Mouse (Mus musculus) neural tube, embryonic 12.5 days (tissue): ENCODE data around the gene Usp39. TPM values are rescaled to one million over a fixed set of nuclear protein-coding genes. Genes with fewer than 3 reads are reported as not detected.

Source experiments
- ATAC-seq: fragments of 200-750 bp; cut with Nextera tagmentation; 2 replicates; pipeline ENCODE4 v1.8.0; 2017; ENCODE audit warnings: low read depth, mild to moderate bottlenecking, moderate TSS enrichment, moderate library complexity; ENCODE audit not compliant: low FRiP score
- H3K27ac ChIP-seq: fragments of 300-500 bp; sonication (generic); 2 replicates; pipeline ENCODE4 v1.5.1; 2016
- H3K27me3 ChIP-seq: fragments of 300-500 bp; sonication (generic); replicated peaks from 2 replicates; pipeline ENCODE4 v1.6.1; 2016; ENCODE audit warnings: mild to moderate bottlenecking
- H3K36me3 ChIP-seq: fragments of 300-500 bp; sonication (generic); 2 replicates; pipeline ENCODE4 v1.6.1; 2016; ENCODE audit warnings: mild to moderate bottlenecking
- H3K4me1 ChIP-seq: fragments of 300-500 bp; sonication (generic); 2 replicates; pipeline ENCODE4 v1.6.1; 2016
- H3K4me2 ChIP-seq: fragments of 300-500 bp; sonication (generic); replicated peaks from 2 replicates; pipeline ENCODE4 v1.6.1; 2016; ENCODE audit warnings: mild to moderate bottlenecking
- H3K4me3 ChIP-seq: fragments of 300-500 bp; sonication (generic); 2 replicates; pipeline ENCODE4 v1.5.1; 2016
- H3K9ac ChIP-seq: fragments of 300-500 bp; sonication (generic); 2 replicates; pipeline ENCODE4 v1.6.1; 2016; ENCODE audit warnings: mild to moderate bottlenecking
- H3K9me3 ChIP-seq: fragments of 300-500 bp; sonication (generic); 2 replicates; pipeline ENCODE4 v1.6.1; 2016; ENCODE audit warnings: mild to moderate bottlenecking
- WGBS: fragments of 180-500 bp; shearing (Covaris S2); methylation state at CpG from one replicate; pipeline ENCODE4 v1.1.7; 2016; 5-methylcytosine and 5-hydroxymethylcytosine counted together
- polyA plus RNA-seq: library from polyadenylated mRNA; unstranded; fragments of >200 nt; fragmentation: Nextera tagmentation; extraction: Ambion mirVana; gene quantifications from 2 replicates; pipeline ENCODE4 v1.2.1, GENCODE M21; 2016

Usp39 gene
- polyA plus RNA-seq, 1 experiment from 2014 or later: 63.7 TPM

DNA sequence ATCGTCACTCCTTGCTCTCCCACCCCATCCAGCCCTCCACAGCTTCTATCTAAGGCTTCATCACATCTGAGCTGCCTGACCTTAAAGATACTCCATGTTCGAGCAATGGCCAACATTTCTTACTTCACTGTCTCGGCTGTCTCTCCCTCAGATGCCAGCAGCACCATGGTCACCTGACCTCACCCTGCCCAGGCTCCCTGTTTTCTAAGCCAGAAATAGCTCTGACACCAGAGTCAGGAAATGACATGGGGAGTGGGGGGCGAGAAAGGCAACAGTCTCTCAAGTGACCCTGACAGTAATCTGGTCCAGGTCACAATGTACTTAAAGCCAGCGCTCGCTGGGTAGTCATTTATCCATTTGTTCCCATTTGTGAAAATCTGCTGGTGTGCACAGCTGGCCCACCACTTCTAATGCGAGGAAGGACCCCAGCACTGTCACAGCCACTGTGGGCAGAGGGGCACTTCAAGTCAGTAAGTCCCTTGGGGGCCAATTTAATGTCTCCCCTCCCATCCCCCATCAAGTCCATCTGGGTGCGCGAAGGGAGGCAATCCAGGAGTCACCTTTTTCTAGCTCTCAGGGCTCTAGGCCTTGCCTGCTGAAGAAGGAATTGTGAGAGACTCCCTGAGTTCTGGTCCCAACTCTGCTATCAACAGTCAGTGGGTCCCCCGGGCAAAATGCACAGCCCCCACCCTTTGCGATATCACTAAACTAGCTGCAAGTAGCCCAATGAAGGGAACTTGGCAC lies 31.7 kb downstream of the Usp39 start:
- no peaks in the 10 kb centered on the region for H3K9me3 ChIP-seq
- no peaks in the 10 kb centered on the region for H3K4me1 ChIP-seq
- no peaks in the 10 kb centered on the region for H3K27me3 ChIP-seq
- peaks cover 34% of the 10 kb centered on the region for H3K36me3 ChIP-seq
- no peak overlapping the region for H3K9ac ChIP-seq
- no peak overlapping the region for H3K4me3 ChIP-seq
- no peak for ATAC-seq
- no peak overlapping the region for H3K27ac ChIP-seq
- no peak overlapping the region for H3K4me2 ChIP-seq
- 88% methylated on average over 11 of the region's 11 CpGs for WGBS

- Histone ChIP-seq H3K27ac (no peak overlapping the region), H3K4me1 (no peaks in the 10 kb centered on the region), H3K9ac (no peak overlapping the region), H3K27me3 (no peaks in the 10 kb centered on the region), H3K36me3 (peaks cover 24% of the 10 kb centered on the region), H3K4me2 (no peak overlapping the region), H3K4me3 (no peak overlapping the region), H3K9me3 (no peaks in the 10 kb centered on the region)
- ATAC-seq: no peak
- 92% methylated on average over 3 of the region's 3 CpGs for WGBS
These were observed 32.8 kb downstream of the Usp39 start for GRCm38 (mm10) chr6:72312198-72312597.

DNA sequence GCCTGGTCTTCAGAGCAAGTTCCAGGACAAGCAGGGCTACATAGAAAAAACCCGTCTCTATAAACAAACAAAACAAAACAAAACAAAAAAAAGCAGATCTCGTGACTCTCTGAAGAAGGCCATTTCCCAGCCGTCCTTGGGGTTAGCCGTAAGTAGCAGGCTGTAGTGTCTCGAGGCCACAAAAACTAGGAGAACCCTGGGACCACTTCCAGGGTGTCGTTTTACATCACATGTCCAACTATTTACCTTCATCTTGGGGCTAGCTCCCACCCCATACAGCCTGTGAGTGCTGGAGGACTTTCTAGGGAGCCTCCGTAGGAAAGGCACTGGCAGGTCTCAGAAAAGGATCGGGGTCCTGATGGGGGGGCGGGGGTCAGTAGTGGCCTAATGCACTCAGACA lies 41.5 kb downstream of the Usp39 start:
- no peaks in the 10 kb centered on the region for H3K36me3 ChIP-seq
- no peak overlapping the region for H3K27ac ChIP-seq
- no peak overlapping the region for H3K4me2 ChIP-seq

DNA sequence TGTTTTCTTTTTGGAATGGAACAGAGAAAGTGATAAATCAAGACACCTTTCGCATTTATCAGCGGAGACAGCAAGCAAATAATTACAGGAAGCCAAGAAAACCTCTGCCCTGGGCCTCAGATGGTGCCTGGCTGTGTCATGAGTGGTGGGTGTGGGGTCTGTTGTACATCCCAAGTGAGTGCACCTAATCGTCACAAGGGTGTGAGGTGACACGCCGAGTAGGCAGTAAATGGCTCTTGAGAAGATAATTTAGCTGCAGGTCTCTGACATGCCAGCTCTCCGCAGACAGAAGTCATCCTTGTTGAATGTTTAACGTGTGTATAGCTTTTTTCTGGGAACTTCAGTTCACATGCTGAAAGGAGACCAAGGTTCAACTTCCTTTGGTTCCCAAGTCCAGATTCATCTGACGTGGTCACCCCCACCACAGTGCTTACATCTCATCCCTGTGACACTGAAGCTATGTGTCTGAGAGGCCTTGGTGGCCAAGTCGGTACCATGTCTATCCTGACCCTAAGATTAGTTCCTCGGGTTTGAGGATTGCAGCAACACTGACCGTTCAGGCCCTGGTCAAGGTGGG lies 42.5 kb downstream of the Usp39 start:
- no peak for ATAC-seq
- Histone ChIP-seq H3K4me3 (no peak overlapping the region), H3K27ac (no peak overlapping the region), H3K27me3 (no peaks in the 10 kb centered on the region), H3K9me3 (no peaks in the 10 kb centered on the region), H3K4me1 (no peaks in the 10 kb centered on the region), H3K36me3 (no peaks in the 10 kb centered on the region), H3K4me2 (no peak overlapping the region), H3K9ac (no peak overlapping the region)
- 83% methylated on average over 11 of the region's 11 CpGs for WGBS

More for the DNA sequence above, 41.5 kb downstream of the Usp39 start:
- no peaks in the 10 kb centered on the region for H3K9me3 ChIP-seq
- no peak overlapping the region for H3K4me3 ChIP-seq
- WGBS: 53% methylated on average over 9 of the region's 9 CpGs
- no peaks in the 10 kb centered on the region for H3K27me3 ChIP-seq
- no peak for ATAC-seq
- H3K4me1 ChIP-seq: no peaks in the 10 kb centered on the region
- no peak overlapping the region for H3K9ac ChIP-seq

GRCm38 (mm10) chr6:72297825-72298224 lies 47.2 kb downstream of the Usp39 start:
- WGBS: 78% methylated on average over 3 of the region's 3 CpGs

GRCm38 (mm10) chr6:72292972-72293651 lies 51.9 kb downstream of the Usp39 start:
- no peak overlapping the region for H3K4me2 ChIP-seq
- no peaks in the 10 kb centered on the region for H3K4me1 ChIP-seq
- H3K27me3 ChIP-seq: no peaks in the 10 kb centered on the region
- ATAC-seq: no peak
- 83% methylated on average over 12 of the region's 12 CpGs for WGBS
- H3K36me3 ChIP-seq: no peaks in the 10 kb centered on the region
- H3K9me3 ChIP-seq: no peaks in the 10 kb centered on the region
- H3K9ac ChIP-seq: no peak overlapping the region
- no peak overlapping the region for H3K4me3 ChIP-seq
- no peak overlapping the region for H3K27ac ChIP-seq

More at GRCm38 (mm10) chr6:72297825-72298224, 47.2 kb downstream of the Usp39 start:
- H3K9me3 ChIP-seq: no peaks in the 10 kb centered on the region
- no peaks in the 10 kb centered on the region for H3K4me1 ChIP-seq
- H3K27me3 ChIP-seq: no peaks in the 10 kb centered on the region
- no peak for ATAC-seq
- no peak overlapping the region for H3K9ac ChIP-seq
- H3K36me3 ChIP-seq: no peaks in the 10 kb centered on the region
- H3K4me2 ChIP-seq: no peak overlapping the region
- H3K4me3 ChIP-seq: no peak overlapping the region
- H3K27ac ChIP-seq: no peak overlapping the region

DNA sequence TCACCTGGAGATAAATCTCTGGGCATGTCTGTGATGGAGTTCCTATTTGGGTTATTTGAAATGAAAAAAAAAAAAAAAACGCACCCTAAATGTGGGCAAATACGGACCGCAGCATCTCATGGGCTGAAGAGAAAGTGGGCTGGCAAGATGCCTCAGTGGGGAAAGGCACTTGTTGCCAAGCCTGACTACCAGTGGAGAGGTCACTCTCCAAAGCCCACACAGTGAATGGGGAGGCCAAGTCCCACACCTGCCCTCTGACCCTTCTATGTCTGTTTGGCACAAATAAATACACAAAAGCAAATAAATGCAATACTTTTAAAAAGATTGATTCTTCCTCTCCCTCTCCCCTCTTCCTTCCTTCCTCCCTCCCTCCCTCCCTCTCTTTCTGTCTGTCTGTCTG lies 55.5 kb downstream of the Usp39 start:
- no peaks in the 10 kb centered on the region for H3K4me1 ChIP-seq
- no peaks in the 10 kb centered on the region for H3K9me3 ChIP-seq
- ATAC-seq: no peak
- no peak overlapping the region for H3K4me2 ChIP-seq
- no peak overlapping the region for H3K9ac ChIP-seq
- H3K36me3 ChIP-seq: no peaks in the 10 kb centered on the region
- no peaks in the 10 kb centered on the region for H3K27me3 ChIP-seq
- H3K4me3 ChIP-seq: no peak overlapping the region
- 81% methylated on average over 3 of the region's 3 CpGs for WGBS
- H3K27ac ChIP-seq: no peak overlapping the region

- H3K27ac ChIP-seq: no peak overlapping the region
- 27% methylated on average over 4 of the region's 4 CpGs for WGBS
- H3K4me2 ChIP-seq: no peak overlapping the region
- no peaks in the 10 kb centered on the region for H3K9me3 ChIP-seq
- no peak overlapping the region for H3K9ac ChIP-seq
- H3K27me3 ChIP-seq: no peaks in the 10 kb centered on the region
- H3K4me1 ChIP-seq: no peaks in the 10 kb centered on the region
- no peak overlapping the region for H3K4me3 ChIP-seq
- no peaks in the 10 kb centered on the region for H3K36me3 ChIP-seq
- no peak for ATAC-seq
These were observed 61.1 kb downstream of the Usp39 start for GRCm38 (mm10) chr6:72283914-72284313.

DNA sequence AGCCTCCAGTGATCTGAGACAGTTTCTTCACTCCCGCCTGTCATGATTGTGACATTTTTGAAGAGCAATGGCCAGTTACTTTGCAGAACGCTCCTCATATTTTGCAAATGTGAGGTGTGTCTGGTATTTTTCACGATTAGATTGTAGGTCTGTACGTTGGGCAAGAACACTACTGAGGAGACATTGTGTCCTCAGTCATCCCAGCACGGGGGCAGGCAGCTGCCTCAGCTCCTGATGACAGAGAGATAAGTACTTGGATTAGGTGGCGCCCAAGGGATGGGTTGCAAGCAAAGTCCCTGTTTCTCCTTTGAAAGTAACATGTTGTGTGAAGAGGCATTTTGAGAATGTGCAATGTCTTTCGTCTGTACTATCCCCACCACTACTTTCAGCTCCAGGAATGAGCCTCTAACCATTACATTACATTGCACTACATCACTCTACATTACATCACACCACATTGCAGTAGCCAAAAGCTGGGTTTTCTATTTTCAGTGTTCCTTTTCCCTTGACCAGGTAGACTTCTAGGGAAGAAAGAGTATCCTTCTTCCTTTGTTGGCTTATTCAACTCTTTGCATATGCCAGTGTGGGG lies 64.5 kb downstream of the Usp39 start:
- H3K4me1 ChIP-seq: no peaks in the 10 kb centered on the region
- WGBS: 80% methylated on average over 7 of the region's 7 CpGs
- no peak for ATAC-seq
- no peak overlapping the region for H3K27ac ChIP-seq
- no peak overlapping the region for H3K4me2 ChIP-seq
- H3K36me3 ChIP-seq: no peaks in the 10 kb centered on the region
- H3K9ac ChIP-seq: no peak overlapping the region
- H3K4me3 ChIP-seq: no peak overlapping the region
- no peaks in the 10 kb centered on the region for H3K27me3 ChIP-seq
- H3K9me3 ChIP-seq: no peaks in the 10 kb centered on the region

- 92% methylated on average over 7 of the region's 7 CpGs for WGBS
- H3K4me2 ChIP-seq: no peak overlapping the region
These were observed 65.5 kb downstream of the Usp39 start for GRCm38 (mm10) chr6:72279505-72279904.

DNA sequence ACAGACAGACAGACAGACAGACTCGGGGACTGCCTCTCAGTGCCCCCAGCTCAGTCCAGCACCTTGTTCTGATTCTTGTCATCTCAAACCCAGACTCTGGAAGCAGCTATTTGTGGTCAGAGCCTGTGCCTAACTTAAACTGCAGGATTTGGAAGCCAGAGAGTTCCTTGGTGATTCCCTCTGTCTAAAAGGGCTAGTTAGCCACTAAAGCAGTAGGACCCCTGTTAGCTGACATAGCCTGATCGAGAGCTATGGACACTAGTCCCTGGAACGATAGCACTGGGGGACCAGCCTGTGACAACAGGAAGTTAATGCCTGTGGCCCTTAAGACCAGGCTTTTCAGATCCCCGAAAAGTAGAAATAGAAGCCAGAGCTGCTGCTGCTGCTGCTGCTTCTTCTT lies 66.1 kb downstream of the Usp39 start:
- H3K4me3 ChIP-seq: no peak overlapping the region
- no peaks in the 10 kb centered on the region for H3K9me3 ChIP-seq
- H3K27ac ChIP-seq: no peak overlapping the region
- ATAC-seq: no peak
- H3K27me3 ChIP-seq: no peaks in the 10 kb centered on the region
- H3K36me3 ChIP-seq: no peaks in the 10 kb centered on the region
- H3K4me2 ChIP-seq: no peak overlapping the region
- H3K4me1 ChIP-seq: no peaks in the 10 kb centered on the region
- 70% methylated on average over 4 of the region's 4 CpGs for WGBS
- H3K9ac ChIP-seq: no peak overlapping the region

More at GRCm38 (mm10) chr6:72279505-72279904, 65.5 kb downstream of the Usp39 start:
- no peak for ATAC-seq
- H3K9me3 ChIP-seq: no peaks in the 10 kb centered on the region
- no peaks in the 10 kb centered on the region for H3K36me3 ChIP-seq
- no peaks in the 10 kb centered on the region for H3K27me3 ChIP-seq
- H3K9ac ChIP-seq: no peak overlapping the region
- no peak overlapping the region for H3K27ac ChIP-seq
- no peaks in the 10 kb centered on the region for H3K4me1 ChIP-seq
- H3K4me3 ChIP-seq: no peak overlapping the region

- no peaks in the 10 kb centered on the region for H3K27me3 ChIP-seq
- H3K27ac ChIP-seq: no peak overlapping the region
- no peak overlapping the region for H3K9ac ChIP-seq
- no peak overlapping the region for H3K4me2 ChIP-seq
- H3K4me3 ChIP-seq: no peak overlapping the region
- H3K9me3 ChIP-seq: no peaks in the 10 kb centered on the region
- 80% methylated on average over 9 of the region's 9 CpGs for whole genome bisulfite sequencing
- no peaks in the 10 kb centered on the region for H3K4me1 ChIP-seq
- no peak for ATAC-seq
- H3K36me3 ChIP-seq: no peaks in the 10 kb centered on the region
These were observed 67.3 kb downstream of the Usp39 start for GRCm38 (mm10) chr6:72277508-72278166.
